Mouse (Mus musculus) midbrain, postnatal 0 days (tissue): ENCODE measurements at regions not wholly inside any gene's neighbourhood (a gene's known extent, or its start where the extent isn't known, plus 50 kb on each side); places are given as distances from the start of the nearest gene placed in this dataset.

ENCODE experiments used
- ATAC-seq: fragments of 200-750 bp; cut with Nextera tagmentation; 2 replicates; pipeline ENCODE4 v1.8.0; 2017; ENCODE audit warnings: moderate number of reproducible peaks, mild to moderate bottlenecking, moderate TSS enrichment, moderate library complexity; ENCODE audit not compliant: low FRiP score
- DNase-seq: peaks from one replicate; pipeline ENCODE4 v3.0.0-alpha.2; 2015; ENCODE audit warnings: low spot score
- H3K27ac ChIP-seq: fragments of 300-500 bp; sonication (generic); 2 replicates; pipeline ENCODE4 v1.5.1; 2014; ENCODE audit warnings: low read depth, mild to moderate bottlenecking, low read length, mixed read lengths
- H3K27me3 ChIP-seq: fragments of 300-500 bp; sonication (generic); 2 replicates; pipeline ENCODE4 v1.6.1; 2014; ENCODE audit warnings: low read length, control low read depth, mixed read lengths; ENCODE audit not compliant: insufficient read depth
- H3K36me3 ChIP-seq: fragments of 300-500 bp; sonication (generic); 2 replicates; pipeline ENCODE4 v1.6.1; 2014; ENCODE audit warnings: low read length, control low read depth, mixed read lengths; ENCODE audit not compliant: insufficient read depth
- H3K4me1 ChIP-seq: fragments of 300-500 bp; sonication (generic); 2 replicates; pipeline ENCODE4 v1.6.1; 2014; ENCODE audit warnings: mild to moderate bottlenecking, control low read depth, antibody characterized with exemption, low read length, mixed read lengths; ENCODE audit not compliant: insufficient read depth
- H3K4me2 ChIP-seq: fragments of 300-500 bp; sonication (generic); 2 replicates; pipeline ENCODE4 v1.6.1; 2014; ENCODE audit warnings: low read depth, mild to moderate bottlenecking, low read length, mixed read lengths; ENCODE audit not compliant: poor library complexity, severe bottlenecking
- H3K4me3 ChIP-seq: fragments of 300-500 bp; sonication (generic); 2 replicates; pipeline ENCODE4 v1.5.1; 2014; ENCODE audit warnings: low read depth, mild to moderate bottlenecking, low read length, moderate library complexity
- H3K9ac ChIP-seq: fragments of 300-500 bp; sonication (generic); replicated peaks from 2 replicates; pipeline ENCODE4 v1.6.1; 2014; ENCODE audit warnings: mild to moderate bottlenecking, low read length, moderate library complexity, mixed read lengths; ENCODE audit not compliant: poor library complexity, severe bottlenecking
- H3K9me3 ChIP-seq: fragments of 300-500 bp; sonication (generic); 2 replicates; pipeline ENCODE4 v1.6.1; 2016; ENCODE audit warnings: low read length, control low read depth
- CTCF ChIP-seq: IDR thresholded peaks from 2 replicates; pipeline ENCODE4 v1.5.1; 2016; ENCODE audit warnings: antibody characterized with exemption, mild to moderate bottlenecking
- WGBS: fragments of 180-500 bp; shearing (Covaris S2); extraction: QIAGEN DNeasy Blood & Tissue Kit; methylation state at CpG from one replicate; pipeline ENCODE4 v1.1.7; 2014; 5-methylcytosine and 5-hydroxymethylcytosine counted together

DNA sequence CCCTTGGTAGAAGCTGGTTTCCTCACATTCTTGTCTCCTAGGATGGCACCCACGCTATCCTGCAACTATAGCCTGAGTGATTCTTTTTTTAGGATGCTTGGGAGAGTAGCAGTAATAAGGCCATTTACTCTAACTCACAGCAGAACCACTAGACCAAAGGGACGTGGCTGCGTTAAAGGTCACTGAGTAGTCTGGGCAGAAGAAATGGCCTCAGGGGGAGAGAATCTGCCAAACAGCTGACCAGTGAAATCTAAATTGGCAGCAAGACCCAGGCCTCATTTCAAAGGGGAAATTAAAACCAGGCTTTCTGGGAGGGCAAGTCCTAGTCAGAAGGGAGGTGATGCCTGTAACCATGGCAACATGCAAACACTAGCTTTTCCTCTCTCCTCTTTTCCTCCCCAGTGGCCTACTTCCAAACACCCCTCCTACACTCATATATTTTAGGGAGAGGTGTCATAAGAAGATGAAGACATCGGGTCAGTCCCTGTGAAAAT lies 267.5 kb downstream of the Nuak1 start:
- TF ChIP-seq CTCF, result no peak
- no peaks in the 10 kb centered on the region for H3K36me3 ChIP-seq
- H3K4me3 ChIP-seq, result no peak overlapping the region
- DNase-seq (peak; percentile 58), ATAC-seq (no peak)
- no peaks in the 10 kb centered on the region for H3K27me3 ChIP-seq
- H3K4me1 ChIP-seq, result no peaks in the 10 kb centered on the region
- no peak overlapping the region for H3K9ac ChIP-seq
- H3K27ac ChIP-seq, result 0 out of 2 replicates have a peak overlapping the region, but pooled peaks have one; percentile 18
- no peak overlapping the region for H3K4me2 ChIP-seq
- 51% methylated on average over 4 of the region's 4 CpGs for WGBS
- no peaks in the 10 kb centered on the region for H3K9me3 ChIP-seq

GRCm38 (mm10) chr10:84183239-84183638 lies 257.2 kb downstream of the Nuak1 start:
- no peak overlapping the region for H3K9ac ChIP-seq
- H3K36me3 ChIP-seq, result no peaks in the 10 kb centered on the region
- no peaks in the 10 kb centered on the region for H3K9me3 ChIP-seq
- TF ChIP-seq CTCF, result no peak
- no peak overlapping the region for H3K4me3 ChIP-seq
- no peak overlapping the region for H3K27ac ChIP-seq
- ATAC-seq (no peak), DNase-seq (no peak)
- H3K4me2 ChIP-seq, result no peak overlapping the region
- H3K4me1 ChIP-seq, result no peaks in the 10 kb centered on the region
- no peaks in the 10 kb centered on the region for H3K27me3 ChIP-seq
- WGBS, result 79% methylated on average over 2 of the region's 2 CpGs

- no peak for TF ChIP-seq CTCF
- Histone ChIP-seq H3K9me3 (no peaks in the 10 kb centered on the region), H3K4me1 (no peaks in the 10 kb centered on the region), H3K4me2 (no peak overlapping the region), H3K27ac (no peak overlapping the region), H3K9ac (no peak overlapping the region), H3K36me3 (no peaks in the 10 kb centered on the region), H3K27me3 (no peaks in the 10 kb centered on the region), H3K4me3 (no peak overlapping the region)
- ATAC-seq (no peak), DNase-seq (no peak)
- 47% methylated on average over 2 of the region's 2 CpGs for WGBS
These were observed 253.9 kb downstream of the Nuak1 start for GRCm38 (mm10) chr10:84186466-84186865.

- no peaks in the 10 kb centered on the region for H3K4me1 ChIP-seq
- no peak overlapping the region for H3K27ac ChIP-seq
- H3K9ac ChIP-seq, result no peak overlapping the region
- H3K27me3 ChIP-seq, result no peaks in the 10 kb centered on the region
- ATAC-seq (no peak), DNase-seq (no peak)
- no peaks in the 10 kb centered on the region for H3K36me3 ChIP-seq
- no peak overlapping the region for H3K4me3 ChIP-seq
- 94% methylated on average over 2 of the region's 2 CpGs for WGBS
- H3K9me3 ChIP-seq, result no peaks in the 10 kb centered on the region
- TF ChIP-seq CTCF, result no peak
- no peak overlapping the region for H3K4me2 ChIP-seq
These were observed 241.4 kb downstream of the Nuak1 start for GRCm38 (mm10) chr10:84199035-84199434.

- no peaks in the 10 kb centered on the region for H3K4me1 ChIP-seq
- 65% methylated on average over 3 of the region's 3 CpGs for WGBS
- H3K4me3 ChIP-seq, result no peak overlapping the region
- ATAC-seq (no peak), DNase-seq (no peak)
- TF ChIP-seq CTCF, result no peak
- H3K27me3 ChIP-seq, result no peaks in the 10 kb centered on the region
- no peak overlapping the region for H3K27ac ChIP-seq
- no peaks in the 10 kb centered on the region for H3K9me3 ChIP-seq
- H3K4me2 ChIP-seq, result no peak overlapping the region
- H3K9ac ChIP-seq, result no peak overlapping the region
- no peaks in the 10 kb centered on the region for H3K36me3 ChIP-seq
These were observed 238.6 kb downstream of the Nuak1 start for GRCm38 (mm10) chr10:84201785-84202184.

DNA sequence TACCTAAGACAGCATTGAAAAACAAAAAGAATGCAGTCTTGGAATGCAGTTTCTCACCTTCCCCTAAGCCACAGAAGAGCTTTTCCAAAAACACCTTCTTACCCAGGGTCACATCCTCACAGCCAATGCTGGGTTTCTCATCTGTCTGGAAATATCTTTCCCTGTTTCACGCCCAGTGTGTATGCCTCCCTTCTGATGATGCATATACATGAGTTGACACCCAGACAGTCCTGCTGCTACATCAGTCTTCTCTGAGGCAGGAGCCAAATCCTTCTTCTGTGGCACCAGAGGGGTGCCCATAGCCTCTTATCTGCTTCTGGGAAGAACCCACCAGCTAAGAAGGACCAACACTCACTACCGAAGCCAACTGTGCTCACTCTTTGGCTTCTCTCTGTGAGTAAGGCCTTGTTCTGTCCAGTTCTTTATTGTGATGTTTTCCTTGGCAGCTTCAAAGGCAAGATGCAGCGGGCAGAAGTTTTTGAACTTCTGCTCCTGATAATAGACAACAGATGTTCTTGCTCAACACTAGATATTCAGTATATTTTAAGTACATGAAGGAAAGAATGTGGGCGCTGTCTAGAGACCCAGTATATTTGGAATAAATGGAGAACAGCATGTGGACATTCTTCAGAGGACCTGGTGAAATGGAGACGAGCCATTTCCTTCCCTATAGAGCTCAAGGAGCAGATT lies 228.2 kb downstream of the Nuak1 start:
- no peak overlapping the region for H3K27ac ChIP-seq
- H3K36me3 ChIP-seq, result no peaks in the 10 kb centered on the region
- H3K27me3 ChIP-seq, result no peaks in the 10 kb centered on the region
- no peak overlapping the region for H3K9ac ChIP-seq
- 83% methylated on average over 5 of the region's 5 CpGs for WGBS
- DNase-seq (no peak), ATAC-seq (no peak)
- H3K4me1 ChIP-seq, result no peaks in the 10 kb centered on the region
- TF ChIP-seq CTCF, result no peak
- no peak overlapping the region for H3K4me3 ChIP-seq
- no peaks in the 10 kb centered on the region; the same call in 1 of the 2 replicates for H3K9me3 ChIP-seq
- no peak overlapping the region for H3K4me2 ChIP-seq
